Mouse (Mus musculus): ENCODE measurements around the gene Creb3l2. TPM values are rescaled to one million over a fixed set of nuclear protein-coding genes. Genes with fewer than 3 reads are reported as not detected.

The Creb3l2 gene
- total RNA-seq, 2 experiments from 2014 or later = 61.7 to 66.7 TPM

DNA sequence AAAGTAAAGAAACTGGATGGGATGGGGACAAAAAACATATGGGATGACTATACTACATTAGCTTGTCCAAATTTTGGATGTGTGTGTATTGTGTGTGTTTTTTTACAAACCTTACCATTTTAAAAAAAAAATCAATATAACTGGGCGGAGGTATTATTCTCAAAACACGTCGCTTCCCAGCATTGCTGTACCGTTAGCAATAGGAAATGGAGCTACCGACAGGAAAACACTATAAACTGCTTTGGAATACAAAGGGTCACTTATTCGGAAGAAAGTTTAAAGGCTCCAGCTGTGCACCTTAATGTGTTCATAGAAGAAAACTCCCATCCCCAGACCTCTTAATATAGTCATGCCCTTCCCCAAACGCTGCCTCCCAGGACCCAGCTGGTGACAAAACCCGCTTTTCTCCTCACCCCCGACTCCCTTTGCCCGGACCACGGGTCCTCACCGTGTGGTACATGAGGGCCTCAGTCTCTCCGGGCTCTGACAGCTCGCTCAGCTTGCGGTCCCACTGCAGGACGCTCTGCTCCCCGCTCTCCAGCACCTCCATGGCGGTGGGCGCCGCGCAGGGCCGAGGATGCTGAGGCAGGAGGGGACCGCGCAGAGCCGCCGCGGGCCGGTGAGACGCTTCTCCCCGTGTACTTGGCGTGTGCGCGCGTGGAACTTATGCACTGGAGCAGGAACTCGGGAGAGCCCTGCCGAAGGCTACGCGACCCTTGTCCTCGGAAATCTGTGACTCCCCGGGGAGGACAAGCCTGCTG lies 515 bp downstream of the Creb3l2 start:
- no peak for DNase-seq

DNA sequence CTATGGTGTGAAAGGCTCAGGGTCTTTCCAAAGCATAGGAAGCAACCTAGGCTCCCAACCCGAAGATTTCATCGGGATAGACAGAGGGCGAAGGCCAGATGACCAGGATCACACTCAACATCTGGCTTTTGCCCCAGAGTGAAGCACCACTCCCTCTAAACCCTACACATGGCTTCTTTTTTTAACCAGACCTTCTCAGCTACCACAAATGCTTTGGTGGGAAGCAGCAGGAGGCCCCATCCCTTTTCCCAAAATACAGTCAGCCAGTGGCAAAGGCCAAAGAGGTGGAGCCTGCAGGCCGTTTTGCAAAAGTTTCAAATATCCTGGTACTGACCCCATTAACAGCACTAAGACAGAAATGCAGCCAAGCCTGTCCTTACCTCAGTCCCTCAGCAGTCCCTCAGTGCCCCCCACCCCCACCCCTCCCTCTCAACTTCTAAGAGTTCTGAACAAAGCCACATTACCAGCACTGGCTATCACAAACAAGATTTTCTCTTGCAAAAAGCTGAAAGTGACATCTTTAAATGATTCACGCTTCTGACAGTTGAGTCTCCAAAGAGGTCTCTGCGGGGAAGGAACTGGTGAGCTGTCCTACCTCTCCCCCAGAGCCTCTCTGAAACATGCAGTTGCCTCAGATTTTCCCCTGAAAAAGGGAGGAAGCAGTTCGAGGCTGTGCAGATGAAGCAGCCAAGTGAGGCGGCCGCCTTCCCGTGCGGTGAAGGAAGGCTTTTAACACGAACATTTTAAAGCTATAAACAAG lies 1.3 kb downstream of the Creb3l2 start:
- peak; percentile 44 for DNase-seq

DNA sequence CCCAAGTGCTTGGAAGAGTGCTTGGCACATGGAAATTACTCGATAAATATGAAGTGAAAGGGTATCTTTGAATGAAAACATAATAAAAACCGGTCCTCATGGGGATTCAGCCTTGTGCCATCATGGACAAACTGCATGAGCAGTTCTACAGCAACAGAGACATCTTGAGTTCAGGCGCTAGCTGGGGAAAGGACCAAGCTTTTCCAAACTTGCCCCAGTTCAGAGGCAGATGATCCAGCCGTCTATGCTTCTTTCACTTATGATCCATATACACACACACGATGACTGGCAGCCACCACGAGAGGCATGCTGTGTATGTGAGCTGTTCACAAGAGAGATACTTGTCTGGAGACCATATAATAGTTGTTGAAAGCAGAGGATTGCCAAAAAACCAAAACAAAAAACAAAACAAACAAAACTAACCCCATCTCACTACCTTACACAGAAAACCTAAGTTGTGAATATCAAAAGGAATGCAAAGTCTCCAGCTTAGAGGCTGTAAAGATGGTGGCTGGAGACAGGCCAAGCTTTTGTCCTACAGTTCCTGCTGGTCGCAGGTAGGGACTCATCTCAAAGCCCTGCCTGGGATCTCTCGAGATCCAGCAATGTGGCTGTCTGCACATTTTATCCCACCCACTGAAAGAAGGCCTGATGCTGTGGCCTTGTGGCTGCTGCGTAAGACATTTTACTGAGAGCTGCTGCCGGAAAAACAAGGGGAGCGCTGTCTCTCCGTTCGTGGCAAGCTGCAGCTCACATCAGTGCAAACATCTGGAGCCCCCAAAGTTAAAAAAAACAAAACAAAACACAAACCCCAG lies 2.1 kb downstream of the Creb3l2 start:
- DNase-seq = peak; percentile 47

DNA sequence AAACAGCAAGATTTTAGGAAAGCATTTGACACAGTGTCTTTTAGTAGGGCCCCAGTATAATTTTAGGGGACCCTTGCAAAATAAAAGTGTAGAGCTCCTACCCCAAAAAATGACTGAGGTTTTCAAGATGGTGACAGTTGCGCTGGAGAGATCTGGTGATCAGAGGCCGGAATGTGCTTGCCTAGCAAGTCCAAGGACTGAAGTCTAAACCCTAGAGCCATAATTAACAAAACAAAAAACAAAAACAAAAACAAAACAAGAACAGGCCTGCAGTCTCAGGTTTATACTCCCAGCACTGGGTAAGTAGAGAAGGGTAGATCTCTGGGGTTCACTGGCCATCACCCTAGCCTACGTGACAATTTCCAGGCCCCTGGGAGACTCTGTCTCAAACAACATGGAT lies 3.4 kb downstream of the Creb3l2 start:
- DNase-seq = no peak

DNA sequence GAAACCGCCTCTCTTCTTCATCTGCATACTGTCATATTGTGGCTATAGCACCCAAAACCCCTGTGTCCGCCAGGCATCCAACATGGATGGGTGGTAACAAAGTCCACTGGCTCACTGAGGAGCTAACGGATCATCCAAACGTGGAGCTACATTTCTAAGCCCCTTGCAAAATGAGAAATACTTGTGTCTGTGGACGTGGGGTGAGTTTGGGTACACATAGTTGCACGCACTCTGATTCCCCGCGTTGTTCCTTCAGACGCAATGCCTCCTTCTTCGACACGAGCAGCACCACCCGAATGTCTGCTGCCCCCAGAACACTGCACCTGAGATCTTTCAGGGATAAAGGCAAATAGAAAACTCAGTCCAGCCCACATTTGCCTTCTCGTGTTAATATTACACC lies 4.9 kb downstream of the Creb3l2 start:
- DNase-seq = no peak

DNA sequence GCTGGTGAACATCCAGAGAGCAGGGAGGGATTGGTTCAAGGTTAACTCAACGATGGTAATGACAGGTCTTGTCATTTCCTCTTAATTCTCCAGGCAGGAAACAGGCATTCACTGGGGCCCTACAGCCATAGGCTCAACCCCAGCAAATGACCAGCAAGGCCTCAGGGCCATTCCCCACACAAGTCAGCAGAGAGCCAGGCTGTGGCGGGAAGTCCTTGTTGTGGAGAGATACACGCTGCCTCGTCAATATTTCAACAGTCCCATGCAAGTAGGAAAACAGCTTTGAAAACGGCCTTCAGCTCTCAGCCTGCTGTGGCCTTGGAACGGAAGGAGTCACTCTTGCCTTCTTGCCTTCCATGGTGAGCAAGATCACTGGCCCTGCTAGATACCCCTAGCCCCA lies 6.6 kb downstream of the Creb3l2 start:
- DNase-seq = no peak

DNA sequence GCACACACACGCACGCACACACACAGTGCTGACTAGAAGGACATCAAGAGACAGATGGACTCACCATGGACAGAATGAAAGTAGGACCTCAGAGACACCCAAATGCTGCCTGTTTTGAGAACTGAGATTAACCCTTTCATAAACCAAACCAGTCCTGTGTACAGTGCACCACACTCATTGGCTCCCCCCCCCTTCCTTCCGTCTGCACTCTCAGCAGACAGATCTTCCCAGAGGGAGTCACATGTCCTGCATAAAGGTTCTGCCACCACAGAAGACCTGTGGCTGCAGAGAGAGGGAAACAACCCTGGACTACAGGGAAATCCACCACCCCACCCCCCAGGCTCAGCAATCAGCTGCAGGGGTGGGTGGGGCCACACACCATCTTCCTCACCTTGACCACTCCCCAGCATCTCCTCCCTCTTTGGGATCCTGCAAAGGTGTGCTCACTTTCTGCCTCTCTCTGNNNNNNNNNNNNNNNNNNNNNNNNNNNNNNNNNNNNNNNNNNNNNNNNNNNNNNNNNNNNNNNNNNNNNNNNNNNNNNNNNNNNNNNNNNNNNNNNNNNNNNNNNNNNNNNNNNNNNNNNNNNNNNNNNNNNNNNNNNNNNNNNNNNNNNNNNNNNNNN lies 12.0 kb downstream of the Creb3l2 start:
- DNase-seq = no peak

DNA sequence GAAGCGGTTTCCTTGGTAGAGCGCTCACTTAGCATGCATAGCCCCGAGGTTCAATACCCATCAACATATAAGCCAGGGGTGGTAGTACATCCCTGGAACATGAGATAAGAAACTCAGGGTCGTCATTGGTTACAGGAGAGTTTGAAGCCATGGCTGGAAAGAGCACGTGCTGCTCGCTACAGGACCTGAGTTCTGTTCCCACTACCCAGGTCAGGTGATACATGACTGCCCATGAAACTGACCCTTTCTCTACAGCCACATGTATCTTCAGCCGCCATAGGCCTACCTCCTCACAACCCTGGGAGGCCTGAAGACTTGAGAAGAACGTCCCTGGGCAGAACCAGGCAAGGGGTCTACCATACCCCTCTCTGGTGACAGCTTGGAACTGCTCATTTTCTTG lies 13.0 kb downstream of the Creb3l2 start:
- no peak for DNase-seq

DNA sequence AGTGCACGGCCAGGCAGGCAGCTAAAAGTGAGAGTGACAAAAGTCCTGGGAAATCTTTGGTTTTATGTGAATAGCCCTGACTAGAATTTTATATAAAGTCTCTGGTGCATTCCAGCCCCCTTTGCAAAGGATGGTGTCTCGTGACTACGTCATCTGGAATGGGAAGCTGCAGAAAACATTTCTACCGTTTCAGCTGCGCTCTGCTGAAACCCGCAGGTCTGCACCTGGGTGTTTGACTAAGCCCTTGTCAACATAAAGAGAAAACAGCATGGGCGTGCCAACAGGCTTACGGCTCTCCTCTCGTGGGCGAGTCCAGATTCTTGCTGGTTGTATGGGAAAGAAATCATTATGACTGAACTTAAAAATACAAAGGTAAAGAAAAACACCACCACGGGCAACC lies 13.9 kb downstream of the Creb3l2 start:
- no peak for DNase-seq

DNA sequence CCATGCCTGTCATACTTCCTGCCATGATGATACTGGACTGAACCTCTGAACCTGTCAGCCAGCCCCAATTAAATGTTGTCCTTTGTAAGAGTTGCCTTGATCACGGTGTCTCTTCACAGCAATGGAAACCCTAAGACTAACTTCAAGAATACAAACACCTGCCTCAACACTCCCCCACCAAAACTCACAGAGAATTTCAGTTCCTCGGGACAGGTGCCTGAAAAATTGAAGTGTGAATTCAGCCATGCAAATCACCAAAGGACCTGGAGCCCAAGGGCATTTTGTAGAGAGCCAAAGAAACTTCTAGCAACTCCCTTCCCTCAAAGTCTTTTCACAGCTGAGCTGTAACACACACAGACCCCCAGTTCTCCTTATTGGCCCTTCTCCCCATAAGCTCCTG lies 15.3 kb downstream of the Creb3l2 start:
- no peak for DNase-seq

DNA sequence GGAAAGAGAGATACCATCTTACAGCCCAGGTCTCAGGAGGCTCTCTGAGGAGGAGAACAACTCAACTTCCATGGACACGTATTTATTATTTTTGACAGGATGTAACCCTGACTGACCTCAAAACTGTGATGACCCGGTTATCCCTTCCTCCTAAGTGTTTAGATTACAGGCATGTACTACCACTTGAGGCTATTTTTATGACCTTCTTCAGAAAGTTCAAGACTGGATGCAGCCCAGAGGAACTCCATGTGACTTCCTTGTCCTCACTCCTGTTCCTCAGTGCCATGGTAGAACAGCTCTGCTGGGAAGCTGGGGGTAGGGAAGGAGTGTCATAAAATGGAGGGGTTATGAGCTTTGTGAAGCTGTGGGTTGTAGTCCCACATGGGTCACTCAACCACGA lies 16.1 kb downstream of the Creb3l2 start:
- no peak for DNase-seq

DNA sequence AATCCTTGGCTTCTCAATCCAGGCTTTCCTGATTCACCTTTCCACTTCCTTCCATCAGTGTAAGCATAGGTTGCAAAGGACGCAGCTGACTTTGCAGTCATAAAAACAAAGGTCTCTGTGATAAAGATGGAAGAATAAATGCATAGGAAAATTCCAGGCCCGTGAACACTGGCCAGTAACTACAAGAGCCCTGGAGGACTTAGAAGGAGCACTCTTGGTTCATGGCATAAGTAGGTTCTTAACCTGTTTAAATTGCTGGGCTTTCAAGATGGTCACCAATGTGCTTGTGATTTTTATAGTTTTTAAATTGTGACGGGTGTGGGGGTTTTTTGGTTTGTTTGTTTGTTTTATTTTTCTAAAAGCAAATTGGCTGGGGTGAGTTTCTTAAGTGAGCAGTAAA lies 16.9 kb downstream of the Creb3l2 start:
- DNase-seq = no peak

DNA sequence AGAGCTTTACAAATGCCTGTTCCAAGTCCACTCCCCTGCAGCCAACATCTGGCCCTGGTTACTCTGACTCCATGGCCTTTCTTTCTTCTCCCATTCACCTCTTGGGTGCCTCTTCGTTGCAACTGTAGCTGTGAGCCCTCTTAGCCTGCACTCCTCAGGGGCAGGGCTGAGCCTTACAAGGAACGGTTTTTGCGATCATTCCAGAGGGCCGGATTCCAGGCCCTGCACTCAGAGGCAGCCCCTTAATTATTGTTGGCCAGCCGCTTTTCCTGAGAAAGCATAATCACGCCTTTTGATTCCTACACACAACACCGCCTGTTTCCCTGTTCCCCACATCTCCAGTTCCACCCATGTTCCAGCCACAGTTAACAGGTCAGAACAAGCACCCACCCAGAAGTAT lies 17.6 kb downstream of the Creb3l2 start:
- DNase-seq = peak; percentile 69

DNA sequence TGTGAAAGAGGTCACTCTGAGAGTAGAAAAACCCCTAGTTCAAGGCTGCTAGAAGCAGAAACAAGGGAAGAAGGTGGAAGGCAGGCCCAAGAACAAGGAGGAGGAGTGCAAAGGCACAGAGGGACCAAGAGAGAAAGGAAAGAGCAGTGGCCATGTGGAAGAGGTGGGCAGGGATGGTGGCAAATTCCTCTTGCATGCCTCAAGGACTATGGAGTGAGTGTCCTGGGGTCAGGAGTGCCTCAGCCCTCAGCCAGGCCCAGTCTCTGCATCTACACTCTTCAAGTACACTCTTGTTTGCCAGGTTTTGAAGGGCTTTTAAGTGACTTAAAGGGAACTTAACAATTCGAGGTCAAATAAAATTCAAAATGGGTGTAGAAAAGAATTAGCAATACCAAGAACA lies 18.6 kb downstream of the Creb3l2 start:
- DNase-seq = no peak

DNA sequence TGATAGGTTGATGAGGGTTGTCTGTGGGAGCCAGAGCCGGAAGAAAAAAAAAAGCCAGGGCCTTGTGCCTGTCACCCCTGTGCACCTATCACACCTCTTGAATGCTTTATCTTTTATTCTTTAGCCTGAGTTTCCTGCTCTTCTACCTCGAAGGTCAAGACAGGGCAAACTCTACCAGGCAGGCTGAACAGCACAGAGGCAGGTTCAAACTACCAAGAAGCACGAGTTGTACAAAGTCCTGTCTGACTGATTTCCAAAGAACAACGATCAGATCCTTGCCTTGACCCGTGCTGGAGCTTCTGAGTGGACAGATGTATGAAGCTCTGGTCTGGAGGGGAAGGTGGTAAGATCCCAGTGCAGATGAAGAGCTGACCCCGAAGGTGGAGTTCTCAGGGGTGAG lies 20.8 kb downstream of the Creb3l2 start:
- no peak for DNase-seq

DNA sequence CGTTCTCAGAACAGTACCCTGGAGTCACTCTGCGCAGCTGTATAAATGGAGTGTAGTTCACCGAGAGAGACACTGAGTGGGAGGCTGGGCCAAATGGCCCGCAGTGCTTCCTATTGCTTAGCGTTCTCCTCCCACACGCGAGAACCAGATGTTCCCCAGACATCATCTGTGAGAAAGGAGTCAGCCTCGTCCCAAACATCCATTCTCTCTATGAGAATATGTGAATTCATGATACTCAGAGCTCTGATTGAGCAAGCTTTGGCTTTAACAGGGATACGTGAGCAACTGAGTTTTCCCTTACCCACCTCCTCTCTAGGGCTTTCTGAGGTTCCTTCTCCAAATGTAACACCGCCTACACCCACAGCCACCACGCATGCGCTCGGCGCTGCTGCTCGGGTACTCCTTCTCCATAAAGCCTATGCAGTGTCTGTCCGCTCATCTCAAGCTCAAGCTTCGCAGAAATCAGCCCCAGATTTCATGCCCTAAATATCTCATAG lies 22.5 kb downstream of the Creb3l2 start:
- DNase-seq = peak; percentile 69

DNA sequence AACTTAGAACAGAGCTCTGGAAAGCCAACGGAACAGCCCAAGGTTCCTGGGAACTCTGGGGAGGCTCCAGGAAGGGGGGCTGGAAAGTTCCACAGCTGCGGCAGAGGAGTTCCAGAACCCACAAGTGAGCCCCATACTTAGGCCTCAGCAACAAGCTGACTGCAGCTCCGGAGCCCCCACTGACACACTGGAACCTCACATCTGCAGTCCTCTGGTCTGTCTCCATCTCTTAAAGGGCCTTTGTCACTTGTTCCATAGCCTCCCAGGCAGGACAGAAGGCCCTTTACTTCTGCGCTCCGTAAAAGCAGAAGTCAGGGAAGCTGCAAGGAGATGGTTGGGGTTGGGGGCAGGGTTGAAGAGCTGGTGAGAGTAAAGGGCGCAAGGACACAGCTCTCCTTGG lies 23.0 kb downstream of the Creb3l2 start:
- DNase-seq = no peak

DNA sequence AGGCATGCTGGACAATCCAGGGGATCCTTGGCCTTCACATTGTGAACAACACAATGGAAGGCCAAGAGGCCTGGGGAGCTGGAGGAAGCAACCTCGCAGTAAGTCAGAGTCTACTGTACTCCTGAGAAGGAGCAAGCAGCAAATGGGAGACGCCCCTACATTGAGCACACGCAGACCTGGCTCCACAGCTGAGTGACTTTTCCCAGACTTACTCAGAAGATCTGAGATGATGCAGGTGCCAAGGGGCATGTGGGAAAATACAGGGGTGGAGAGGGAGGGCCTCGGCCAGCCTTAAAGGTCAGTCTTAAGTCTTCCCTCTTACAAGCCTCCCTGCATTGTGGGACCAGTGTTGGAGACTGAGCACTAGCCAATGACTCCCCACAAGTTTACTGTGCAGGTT lies 25.2 kb downstream of the Creb3l2 start:
- DNase-seq = no peak

DNA sequence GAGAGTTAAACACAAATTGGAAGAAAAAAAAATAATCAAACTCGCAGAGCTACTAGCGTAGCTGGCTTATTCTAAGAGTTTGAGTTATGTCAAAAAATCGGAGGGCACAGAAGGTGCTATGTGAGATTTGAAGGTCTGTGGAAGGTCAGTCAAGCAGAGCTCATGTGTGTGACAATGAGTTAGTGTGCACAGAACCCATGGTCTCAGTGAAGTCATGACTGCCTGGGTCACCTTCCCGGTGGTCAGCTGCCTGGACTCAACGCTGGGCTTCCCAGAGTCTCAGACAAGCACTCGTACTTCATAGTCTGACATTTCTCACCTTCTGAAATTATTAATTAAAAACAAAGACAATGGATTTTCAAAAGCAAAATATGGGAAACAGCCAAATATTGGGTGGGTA lies 26.4 kb downstream of the Creb3l2 start:
- DNase-seq = no peak

DNA sequence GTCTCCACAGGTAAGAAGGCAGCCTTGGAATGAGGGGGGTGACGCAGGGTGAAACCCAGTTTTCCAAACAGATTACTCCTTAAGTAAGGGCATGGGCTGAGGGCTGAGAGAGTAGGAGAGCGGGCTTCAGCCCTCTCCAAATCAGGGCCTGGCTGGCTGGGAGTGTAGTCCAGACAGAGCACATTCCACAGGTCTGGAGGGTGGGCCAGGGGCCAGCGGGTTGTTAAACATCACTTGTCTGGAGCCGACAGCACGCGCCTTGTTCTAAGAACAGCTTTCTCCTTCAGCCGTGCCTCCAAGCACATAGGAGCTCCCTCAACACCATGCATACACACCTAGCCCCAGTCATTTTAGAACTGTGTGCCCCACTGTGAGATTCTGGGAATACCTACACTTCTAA lies 26.9 kb downstream of the Creb3l2 start:
- DNase-seq = peak; percentile 86

DNA sequence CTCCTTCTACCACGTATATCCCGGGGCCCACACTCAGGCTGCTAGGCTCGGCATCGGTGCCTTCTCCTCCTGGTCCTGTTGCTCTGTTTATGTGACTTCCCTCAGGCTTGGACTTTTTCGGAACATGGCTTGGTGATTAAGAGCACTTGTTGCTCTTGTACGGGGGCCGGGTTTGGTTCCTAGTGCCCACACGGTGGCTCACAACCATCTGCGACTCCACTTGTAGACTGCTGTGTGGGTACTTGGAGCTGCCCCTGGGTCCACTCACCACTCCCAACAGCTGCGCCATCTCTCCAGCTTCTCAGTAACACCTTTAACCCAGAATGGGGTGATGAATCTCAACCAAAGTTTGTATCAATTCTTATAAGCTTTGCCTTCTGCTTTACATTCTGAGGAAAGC lies 27.4 kb downstream of the Creb3l2 start:
- DNase-seq = no peak

DNA sequence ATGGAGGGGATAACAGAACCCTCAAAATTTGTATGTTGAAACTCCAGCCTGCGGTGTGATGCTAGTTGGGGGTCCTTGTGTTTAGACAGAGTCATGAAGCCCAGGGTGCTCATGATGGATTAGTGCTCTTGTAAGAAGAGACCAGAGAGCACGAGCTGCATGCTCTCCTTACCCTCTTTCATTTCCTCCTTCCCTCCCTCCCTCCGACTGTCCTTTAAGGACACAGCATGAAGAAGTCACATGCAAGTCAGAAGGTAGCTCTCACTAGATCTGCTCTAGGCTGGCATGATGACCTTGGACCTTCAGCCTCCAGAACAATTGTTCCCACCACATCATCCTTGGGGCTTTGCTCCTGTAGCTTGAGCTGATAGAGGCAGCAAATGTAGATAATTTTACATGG lies 30.2 kb downstream of the Creb3l2 start:
- no peak for DNase-seq

DNA sequence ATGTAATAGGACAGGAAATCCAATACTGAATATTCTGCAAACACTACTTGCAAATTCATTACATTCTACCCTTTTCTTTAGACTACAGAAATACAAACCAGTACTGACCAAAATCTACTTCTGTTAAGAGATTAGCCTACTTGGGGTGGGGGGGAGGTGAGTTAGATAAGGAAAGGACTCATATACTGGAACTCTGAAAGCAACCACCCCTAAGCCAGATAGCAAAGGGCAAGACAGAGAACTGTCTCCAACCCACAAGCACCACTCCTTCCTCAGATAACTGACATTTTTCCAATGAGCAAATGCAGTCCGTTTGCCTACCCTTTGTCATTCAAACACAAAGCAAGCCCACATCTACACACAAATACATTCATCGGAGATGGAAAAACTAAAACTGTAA lies 32.1 kb downstream of the Creb3l2 start:
- DNase-seq = no peak
